Mouse (Mus musculus) cerebellum, adult 11-12 months (tissue): ENCODE measurements around the gene Flt3l.
"Not testable (repeated sequence)": the region's sequence is repeated elsewhere in the genome, so short reads cannot be mapped to it uniquely, and the experiment has no call there.

Experiments
- DNase-seq: peaks from one replicate; pipeline ENCODE4 v3.0.0; 2022

The Flt3l gene

DNA sequence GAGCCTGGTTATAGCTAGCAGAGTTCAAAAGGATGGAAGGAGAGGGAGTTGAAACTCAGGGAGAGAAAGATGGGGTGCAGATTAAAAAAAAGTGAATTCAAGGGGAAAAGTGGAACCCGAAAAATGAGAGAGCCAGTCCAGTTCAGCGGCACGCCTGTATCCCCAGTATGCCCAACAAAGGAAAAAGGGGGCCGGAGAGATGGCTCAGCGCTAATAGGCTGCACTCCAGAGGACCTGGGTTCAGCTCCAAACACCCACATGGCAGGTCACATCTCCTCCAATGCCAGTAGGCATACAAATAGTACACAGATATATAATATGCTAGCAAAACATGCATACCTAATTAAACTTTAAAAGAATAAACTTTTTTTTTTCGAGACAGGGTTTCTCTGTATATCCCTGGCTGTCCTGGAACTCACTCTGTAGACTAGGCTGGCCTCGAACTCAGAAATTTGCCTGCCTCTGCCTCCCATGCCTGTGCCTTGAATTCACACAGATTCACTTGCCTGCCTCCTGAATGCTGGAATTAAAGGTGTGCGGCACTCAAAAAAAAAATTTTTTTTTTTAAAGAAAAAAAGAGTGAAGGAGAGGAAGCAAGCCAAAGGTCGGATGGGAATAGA, 26.9 kb upstream of the Flt3l start:
- DNase-seq, result peak; percentile 60

DNA sequence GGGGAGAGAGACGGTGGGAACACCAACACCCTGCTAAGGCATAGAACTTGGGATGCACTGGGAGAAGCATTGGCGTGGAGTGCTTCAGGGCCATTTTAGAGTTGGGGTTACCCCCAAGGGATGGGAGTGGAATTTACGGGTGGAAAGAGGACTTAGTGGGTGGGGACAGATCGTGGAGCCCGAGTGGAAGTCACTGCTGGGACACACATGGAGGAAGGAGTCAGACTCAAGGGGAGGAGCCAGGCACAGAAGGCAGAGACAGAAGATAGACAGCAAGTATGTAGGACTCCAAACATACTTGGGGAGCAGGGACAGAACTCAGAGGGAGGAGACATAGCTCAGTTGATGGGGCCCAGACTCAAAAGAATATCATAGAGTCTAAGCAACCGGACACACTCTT, 26.3 kb upstream of the Flt3l start:
- DNase-seq, result no peak

DNA sequence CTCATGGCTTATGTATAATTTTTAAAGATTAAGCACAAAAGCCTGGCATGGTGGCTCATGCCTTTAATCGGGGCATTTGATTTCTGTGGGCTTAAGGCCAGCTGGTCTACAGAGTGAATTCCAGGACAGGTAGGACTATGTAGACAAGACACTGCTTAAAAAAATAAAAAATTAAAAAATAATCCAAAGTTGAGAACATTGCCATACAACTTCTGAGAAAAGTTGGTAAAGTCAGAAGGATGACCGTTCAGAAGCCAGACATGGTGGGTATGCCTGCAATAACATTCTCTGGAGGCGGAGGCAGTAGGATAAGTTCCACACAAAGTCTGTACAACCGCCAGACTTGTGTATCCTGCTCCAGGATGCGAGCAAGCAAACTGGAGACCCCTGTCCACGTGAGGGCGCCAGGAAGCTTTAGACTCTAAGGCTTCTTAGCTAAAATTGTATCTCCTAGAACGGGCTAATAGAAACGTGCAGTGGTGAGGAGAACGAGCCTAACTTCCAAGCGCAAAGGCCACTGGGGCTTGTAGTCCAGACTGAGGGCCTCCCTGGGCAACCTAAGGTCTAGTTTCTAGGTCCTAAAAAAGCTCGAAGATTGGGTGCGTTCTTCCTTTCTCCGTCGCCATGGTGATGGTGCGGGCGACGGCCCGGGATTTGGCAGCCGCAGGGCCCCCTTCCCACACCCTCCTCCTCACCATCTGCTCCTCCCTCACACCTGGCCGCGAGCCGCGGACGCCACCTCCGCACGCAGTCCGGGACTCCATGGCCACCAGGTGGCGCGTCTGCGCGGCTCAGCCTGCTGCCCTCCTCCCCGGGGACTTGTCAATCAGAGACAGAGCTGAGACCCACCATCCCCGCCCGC, 25.6 kb upstream of the Flt3l start:
- DNase-seq, result peak; percentile 99

DNA sequence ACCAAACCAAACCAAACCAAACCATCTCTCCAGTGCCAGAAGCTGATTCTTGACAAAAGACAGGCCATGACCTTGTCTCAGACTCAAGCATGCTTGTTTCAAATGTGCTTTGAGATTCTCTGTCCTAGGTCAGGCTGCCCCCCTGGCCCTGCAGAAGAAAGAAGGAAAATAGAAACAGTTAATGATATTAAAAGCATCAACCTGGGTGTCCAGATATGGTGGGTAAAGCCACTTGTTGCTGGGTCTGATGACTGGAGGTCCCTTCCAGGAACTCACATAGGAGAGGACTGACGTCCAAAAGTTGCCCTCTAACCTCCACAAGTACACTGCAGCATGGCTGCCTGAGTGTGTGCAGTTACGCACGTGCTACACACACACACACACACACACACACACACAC, 24.6 kb upstream of the Flt3l start:
- peak; percentile 58 for DNase-seq

DNA sequence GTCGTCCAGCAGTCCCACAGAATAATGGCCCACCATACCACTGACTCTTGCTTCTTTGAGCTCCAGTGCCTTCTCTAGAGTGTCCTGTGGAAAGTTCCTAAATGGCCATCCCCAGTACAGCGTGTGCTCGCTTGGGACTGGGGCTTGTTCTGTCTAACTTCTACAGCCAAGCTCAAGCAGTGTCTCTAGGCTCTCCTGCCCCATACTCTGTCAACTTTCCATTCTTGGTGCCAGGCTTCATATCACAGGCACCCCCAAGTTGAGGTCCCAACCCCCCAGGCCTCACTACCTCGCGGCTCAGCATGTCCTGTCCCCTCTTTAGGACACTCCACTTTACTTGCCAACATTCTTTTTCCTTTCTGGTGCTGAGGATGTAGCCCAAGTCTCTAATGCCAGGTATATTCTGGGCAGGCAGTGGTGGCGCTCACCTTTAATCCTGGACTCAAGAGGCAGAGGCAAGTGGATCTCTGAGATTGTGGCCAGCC, 24.1 kb upstream of the Flt3l start:
- DNase-seq, result peak; percentile 58

DNA sequence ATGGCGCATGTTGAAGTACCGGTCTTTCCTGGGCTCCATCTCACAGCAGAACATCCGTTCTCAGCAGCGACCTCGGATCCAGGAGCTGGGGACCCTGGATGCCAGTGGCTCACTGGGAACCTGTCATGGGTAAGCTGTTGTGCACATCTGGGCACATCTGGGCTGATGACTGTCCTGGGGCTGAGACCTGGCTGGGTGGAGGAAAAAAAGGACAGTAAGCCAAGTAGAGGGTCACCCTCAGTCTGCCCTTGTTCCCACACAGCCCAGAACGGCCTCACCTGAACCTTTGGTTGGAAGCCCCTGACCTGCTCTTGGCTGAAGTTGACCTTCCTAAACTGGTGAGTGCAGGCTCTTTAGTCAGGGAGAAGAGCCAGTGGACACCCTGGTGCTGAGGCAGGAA, 22.8 kb upstream of the Flt3l start:
- DNase-seq, result peak; percentile 65

DNA sequence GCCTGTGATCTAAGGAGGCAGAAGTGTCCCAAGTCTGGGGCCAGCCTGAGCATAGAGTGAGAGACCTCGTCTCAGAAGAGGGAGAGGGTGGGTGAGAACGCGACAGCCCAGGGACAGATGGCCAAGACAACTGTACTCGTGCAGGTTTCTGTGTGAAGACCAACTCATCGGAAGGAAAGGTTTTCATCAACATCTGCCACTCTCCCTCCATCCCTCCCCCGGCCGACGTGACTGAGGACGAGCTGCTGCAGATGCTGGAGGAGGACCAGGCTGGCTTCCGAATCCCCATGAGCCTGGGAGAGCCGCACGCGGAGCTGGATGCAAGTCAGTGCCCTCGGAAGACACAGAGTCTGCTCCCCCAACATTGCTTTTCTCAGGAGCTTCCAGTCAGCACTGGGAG, 21.2 kb upstream of the Flt3l start:
- DNase-seq, result no peak

DNA sequence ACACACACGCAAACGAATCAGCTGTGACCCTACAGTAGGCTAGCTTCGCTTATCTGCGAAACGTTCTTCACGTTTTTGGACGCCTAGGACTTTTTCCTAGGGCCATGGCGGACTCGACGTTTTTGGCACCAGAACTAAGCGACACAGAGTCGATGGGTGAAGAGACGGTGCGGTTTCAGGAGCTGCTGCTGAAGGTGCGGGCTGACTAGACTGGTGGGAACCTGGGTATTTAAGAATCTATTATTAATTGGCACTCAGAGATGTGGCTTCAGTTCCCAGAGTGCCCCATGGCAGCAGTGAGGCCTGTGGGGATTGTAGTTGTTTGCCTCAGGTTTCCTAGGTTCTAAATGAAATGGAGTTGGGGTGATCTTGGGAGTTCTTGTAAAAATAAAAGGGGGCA, 20.0 kb upstream of the Flt3l start:
- DNase-seq, result peak; percentile 48

DNA sequence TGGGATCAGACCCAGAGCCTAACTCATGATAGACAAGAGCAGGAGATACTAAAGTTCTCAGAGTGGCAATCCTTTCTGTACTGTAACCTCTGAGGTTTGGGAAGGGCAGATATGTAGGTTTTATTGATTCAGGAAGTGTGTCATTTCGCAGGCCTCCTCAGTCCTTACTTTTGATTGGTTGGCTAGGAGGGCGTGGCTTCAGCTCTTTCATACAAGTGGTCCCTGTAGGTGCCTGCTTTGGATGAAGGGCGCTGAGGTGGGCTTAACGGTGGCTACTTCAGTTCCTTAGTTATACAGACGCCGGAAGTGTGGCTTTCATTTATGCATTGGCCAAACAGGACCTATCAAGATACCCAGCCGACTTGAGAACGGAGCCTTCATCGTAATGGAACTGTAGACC, 19.4 kb upstream of the Flt3l start:
- DNase-seq, result peak; percentile 54

DNA sequence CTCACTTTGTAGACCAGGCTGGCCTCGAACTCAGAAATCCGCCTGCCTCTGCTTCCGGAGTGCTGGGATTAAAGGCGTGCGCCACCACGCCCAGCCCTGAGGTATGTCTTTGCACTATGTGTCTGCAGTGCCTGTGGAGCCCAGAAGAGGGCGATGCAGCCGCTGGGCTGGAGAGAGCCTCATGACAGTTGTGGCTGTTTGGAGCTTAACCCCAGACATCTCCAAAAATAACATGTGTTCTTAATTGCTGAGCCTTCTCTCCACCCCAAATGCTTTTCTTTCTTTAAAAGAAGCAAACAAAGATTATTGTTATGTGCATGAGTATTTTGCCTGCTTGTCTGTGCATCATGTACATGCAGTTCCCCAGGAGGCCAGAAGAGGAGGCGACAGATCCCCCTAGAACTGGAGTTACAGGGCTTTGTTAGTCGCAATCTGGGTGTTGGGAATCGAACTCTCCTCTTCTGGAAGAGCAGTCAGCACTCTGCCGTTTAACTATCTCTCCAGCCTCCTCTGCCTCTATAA, 18.8 kb upstream of the Flt3l start:
- DNase-seq, result peak; percentile 78

DNA sequence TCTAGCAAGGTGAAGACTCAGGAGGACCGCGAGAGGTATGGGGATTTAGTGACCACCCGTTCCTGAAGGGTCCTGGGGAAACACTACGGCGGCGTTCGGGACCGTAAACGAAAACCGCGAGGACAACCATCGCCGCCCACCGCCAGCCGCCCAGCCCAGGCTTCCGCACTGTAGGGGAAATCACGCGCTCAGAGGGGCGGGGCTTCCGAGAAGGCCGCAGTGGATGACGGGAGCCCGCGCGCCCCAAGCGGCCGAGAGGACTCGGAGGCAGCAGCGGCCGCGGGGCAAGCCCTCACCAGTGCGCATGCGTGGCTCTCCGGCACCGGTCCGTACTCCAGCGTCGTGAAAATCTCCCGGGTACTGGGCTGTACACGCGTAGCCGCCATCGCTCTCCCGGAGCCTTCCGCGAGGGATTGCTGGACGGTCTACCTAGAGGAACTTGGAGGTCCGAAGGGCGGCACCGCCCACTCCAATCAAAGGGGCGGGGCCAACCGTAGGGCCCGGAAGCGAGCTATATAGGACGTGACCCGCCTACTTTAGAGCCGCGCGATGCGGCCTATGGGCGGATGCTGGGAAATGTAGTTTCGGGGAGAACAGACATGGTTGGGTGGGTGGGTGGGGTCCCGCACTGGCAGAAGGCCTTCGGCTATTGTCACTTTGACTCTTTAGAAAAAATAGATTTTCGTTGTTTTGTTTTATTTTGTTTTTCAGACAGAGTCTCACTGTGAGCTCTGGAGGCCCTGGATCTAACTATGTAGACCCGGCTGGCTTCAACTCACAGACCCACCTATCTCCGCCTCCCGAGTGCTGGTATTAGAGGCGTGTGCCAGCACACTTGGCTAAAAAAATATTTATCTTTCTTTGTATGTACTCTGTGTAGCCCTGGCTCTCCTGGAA, 18.1 kb upstream of the Flt3l start, which contains the start of the genes Pih1d1 and Aldh16a1:
TSS of gene Pih1d1 (plus strand) at position 208 of the 897 bp plus-strand sequence.
TSS of gene Aldh16a1 (minus strand) at position 489 of the 897 bp plus-strand sequence.
- peak; percentile 97 for DNase-seq

DNA sequence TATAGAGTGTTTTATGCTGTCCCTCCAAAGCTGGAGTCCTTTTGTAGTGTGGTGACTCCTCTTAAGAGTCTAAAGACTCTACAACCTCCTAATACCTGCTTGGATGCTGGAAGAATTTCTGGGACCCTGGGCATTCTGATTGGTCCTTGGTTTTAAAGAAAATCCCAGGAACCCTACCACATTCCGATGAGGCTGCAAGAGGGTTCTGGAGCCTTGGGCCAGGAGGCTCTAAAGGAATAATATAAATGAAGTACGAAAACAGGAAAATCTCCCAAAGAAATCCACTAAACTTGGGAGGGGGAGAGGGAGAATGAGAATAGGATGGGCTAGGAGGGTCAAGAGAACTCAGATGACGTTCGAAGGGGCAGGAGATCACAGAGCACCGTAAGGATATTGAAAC, 17.4 kb upstream of the Flt3l start:
- DNase-seq, result no peak

DNA sequence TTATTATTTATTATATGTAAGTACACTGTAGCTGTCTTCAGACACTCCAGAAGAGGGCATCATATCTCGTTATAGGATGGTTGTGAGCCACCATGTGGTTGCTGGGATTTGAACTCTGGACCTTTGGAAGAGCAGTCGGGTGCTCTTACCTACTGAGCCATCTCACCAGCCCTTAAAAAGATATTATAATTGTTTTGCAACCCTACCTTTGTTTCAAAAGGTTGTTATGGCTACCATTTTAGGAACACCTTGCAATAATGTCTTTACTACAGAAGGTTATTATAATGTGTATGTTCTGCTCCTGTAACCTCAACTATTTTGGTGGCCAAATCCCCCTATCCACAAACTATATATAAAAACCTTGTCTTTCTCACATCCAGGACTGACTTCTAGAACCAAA, 16.8 kb upstream of the Flt3l start:
- not testable (repeated sequence) for DNase-seq

DNA sequence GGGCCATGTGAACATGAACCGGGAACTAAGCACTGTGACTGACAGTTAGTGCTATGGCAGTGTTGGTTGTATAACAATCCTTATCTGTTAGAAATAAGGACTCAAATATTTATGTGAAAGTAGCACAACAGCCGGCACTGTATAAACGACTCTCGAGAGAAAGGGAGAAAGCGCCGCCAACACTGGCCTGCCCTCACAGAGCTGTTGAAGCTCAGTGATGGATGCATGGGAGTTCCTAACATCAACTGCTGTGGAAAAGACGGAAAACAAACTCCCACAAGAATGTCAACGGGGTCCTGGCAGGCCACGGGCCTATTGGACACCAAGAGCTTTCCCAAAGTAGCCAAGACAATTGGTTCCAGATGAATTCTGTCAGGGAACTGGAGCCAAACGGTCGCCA, 15.1 kb upstream of the Flt3l start:
- no peak for DNase-seq

DNA sequence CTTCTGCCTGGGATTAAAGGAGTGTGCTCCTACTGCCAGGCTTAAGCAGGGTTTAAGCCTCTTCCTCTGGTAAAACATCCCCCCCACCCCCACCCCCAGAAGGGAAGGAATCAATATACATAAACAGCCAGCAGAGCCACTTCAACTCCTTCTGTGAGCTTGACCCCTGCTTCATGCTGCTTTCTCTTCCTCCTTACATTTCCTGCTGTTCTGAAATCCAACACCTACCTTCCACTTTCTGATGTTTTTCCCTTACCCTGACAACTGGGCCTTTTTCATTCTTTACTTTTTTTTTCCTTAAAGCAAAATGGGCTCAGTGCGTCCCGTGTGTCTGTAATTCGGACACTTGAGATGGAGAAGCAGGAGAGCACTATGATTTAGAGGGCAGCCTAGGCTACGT, 14.1 kb upstream of the Flt3l start:
- DNase-seq, result no peak

DNA sequence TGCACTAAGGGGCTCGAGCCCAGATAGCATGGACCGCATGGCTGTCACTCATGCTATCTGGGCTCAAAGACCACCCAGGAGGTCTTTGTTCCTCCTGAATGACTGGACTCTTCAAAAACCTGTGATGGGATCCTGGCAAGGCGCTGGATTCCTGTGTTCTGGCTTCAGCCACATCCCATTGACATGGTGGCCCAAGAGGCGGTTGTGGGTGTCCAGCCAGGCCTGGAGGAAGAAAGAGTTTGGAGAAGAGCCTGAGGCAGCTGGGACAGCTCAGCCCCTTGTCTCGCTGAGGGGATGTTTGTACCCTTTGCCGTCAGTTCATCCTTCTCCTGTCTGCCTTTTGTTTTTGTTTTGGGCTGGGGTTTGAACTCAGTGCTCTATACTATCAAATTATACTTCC, 13.3 kb upstream of the Flt3l start:
- DNase-seq, result no peak

DNA sequence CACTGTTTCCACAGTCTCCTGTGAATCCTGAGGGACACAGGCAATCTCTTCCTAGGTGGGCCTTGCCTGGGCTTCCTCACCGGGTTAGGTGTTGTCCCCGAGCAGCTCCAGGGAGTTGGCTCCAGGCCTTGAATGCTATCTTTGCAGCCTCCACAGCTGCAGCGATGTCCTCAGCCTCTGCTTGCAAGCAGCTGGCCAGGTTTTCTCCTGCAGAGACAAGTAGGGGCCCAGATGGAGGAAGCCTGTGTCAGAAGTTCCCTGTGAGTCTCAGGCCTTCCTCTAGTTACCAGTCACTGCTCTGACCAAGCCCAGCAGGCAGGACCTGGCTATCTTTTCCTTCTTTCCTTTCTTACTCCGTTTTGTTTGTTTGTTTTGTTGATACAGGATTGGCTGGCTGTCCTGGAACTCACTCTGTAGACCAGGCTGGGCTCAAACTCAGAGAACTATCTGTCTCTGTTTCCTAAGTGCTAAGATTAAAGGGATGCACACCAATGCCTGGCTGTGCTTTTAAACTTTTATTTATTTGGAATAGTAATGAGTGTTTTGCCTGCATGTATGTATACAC, 12.4 kb upstream of the Flt3l start:
- no peak for DNase-seq

DNA sequence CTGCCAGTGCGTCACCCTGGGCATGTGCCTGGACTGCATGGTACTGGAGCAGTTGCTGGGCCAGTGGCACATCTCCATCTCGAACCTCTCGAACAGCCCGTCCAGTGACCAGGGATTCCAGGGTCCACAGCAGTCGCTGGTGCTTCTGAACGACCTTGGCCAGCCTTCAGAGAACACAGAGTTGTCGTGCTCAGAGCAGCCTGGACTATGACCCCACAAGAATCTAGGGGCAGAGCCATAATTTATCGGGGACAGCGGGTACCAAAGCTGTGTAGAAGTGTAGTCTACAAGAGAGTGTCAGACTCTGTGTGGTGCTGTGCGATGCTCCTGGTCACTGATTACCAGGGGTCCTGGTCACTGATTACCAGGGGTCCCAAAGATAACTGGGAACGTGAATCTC, 11.7 kb upstream of the Flt3l start:
- DNase-seq, result no peak

DNA sequence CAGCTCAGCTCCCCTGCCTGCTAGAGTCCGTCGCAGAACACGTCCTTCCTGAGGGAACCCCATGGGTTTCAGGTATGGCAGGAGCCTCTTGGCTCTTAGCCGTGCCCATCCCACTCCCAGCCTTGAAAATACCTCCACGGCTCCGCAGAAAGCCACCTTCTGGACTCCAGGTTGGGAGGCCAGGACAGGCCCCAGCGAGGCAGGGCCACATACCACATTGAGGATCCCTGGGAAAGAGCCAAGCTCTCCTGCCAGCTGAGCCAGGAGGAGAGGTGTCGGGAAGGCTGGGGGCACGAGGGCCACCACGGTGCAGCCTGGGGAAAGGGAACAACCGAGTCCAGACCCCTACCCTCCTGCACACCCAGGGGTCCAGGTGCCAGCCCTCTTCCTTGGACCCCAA, 11.0 kb upstream of the Flt3l start:
- DNase-seq, result no peak

DNA sequence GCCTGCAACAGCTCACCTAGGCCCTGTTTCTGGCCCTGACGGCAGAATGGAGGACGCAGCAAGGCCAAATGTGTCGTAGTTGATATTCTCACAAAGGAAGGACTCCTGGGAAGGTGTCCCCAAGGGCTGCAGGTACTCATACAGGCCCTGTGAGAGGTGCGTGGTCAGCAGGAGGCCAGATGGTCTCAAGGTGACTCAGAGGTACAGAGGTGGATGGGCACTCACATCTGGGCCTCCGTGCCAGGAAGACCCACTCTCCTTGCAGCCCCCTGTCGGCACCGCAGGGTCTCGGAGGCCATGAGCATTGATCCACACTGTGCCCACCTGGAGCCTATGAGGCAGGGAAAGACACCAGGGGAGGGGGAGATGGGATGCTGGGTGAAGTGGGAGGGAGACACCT, 9.2 kb upstream of the Flt3l start:
- no peak for DNase-seq

DNA sequence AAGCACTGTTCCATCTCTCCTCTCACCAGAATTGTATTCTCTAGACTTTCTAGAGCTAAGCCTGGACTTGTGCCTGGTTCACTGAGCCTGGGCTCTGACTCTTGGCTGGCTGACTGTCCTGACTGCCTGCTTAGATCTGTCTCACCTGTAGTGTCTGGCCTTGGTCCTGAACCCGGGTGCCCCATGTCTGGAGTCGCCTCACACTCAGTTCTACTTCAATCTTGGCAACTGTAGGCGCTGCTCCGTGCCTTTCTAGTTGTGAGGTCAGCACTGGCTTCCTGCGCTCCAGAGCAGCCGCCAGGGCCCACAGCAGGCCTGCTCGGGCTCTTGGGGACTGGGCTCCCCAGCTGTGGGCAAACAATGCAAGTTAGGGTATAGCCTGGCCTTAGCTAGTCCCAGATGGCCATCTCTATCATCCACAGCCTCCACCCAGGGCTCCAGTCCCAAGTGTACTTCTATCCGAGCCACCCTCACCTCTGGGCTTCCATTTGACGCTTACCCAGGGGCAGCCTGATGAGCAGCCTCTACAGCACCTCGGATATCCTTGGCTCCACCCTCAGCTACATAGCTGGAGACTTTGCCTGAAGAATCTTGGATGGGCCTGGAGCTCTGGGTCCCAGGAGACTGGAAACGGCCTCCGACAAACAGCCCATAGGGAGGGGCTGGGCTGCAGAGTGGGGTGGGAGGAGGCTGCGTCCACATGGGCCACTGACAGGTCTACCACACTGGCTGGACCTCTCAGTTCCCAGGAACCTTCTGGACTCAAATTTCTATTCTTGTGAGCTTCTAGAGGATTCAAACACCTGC, 8.3 kb upstream of the Flt3l start:
- DNase-seq, result no peak

DNA sequence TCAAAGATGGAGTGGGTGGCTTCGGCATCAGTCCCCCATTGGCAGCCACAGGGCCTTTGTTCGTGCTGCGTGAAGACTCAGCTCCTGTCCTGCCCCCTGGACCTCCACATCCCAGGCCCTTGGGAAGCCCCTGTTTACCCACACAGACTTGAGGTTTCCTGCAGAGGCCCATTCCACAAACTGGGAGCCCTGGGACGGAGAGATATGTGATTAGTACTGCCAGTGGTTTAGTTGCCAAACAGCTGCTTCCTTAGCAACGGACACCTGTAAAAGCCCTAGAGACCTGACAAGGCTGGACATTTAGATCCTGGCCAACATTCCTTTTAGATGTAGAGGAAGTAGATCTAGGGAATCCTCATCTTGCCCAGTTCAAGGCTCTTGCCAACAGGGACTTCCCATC, 5.7 kb upstream of the Flt3l start:
- peak; percentile 9 for DNase-seq
